Mouse (Mus musculus): ENCODE measurements around the gene Plekhj1. TPM values are rescaled to one million over a fixed set of nuclear protein-coding genes. Genes with fewer than 3 reads are reported as not detected.
A peak's percentile ranks its signal among the peaks of the same experiment; 100 is the strongest.

The Plekhj1 gene
- polyA plus RNA-seq, 1 experiment from 2014 or later, result 83.2 TPM

- peak overlapping the region; percentile 51 for H3K9ac ChIP-seq
- no peaks in the 10 kb centered on the region for H3K9me3 ChIP-seq (replicated peaks)
- 49% methylated on average over 5 of the region's 5 CpGs for WGBS
These were observed 14.1 kb upstream of the Plekhj1 start for GRCm38 (mm10) chr10:80812391-80813041.

GRCm38 (mm10) chr10:80810084-80810483 lies 11.7 kb upstream of the Plekhj1 start:
- ATAC-seq (ENCODE audit: insufficient number of reproducible peaks, low FRiP score), result no peak
- Histone ChIP-seq H3K4me1 (replicated peaks) (peaks cover 62% of the 10 kb centered on the region), H3K27ac (ENCODE audit: poor library complexity, severe bottlenecking) (peak overlapping the region; percentile 34; the same call in 1 of the 2 replicates), H3K4me3 (peak overlapping the region; percentile 22), H3K9me3 (replicated peaks) (no peaks in the 10 kb centered on the region), H3K27me3 (replicated peaks) (peaks cover 32% of the 10 kb centered on the region), H3K4me2 (peak overlapping the region; percentile 70), H3K9ac (peak overlapping the region; percentile 43), H3K36me3 (peaks cover 3% of the 10 kb centered on the region)
- 2% methylated on average over 20 of the region's 20 CpGs for WGBS

More at GRCm38 (mm10) chr10:80812391-80813041, 14.1 kb upstream of the Plekhj1 start:
- H3K4me2 ChIP-seq, result no peak overlapping the region
- no peak overlapping the region for H3K4me3 ChIP-seq
- H3K4me1 ChIP-seq (replicated peaks), result peaks cover 40% of the 10 kb centered on the region
- no peaks in the 10 kb centered on the region for H3K36me3 ChIP-seq
- H3K27me3 ChIP-seq (replicated peaks), result peaks cover 27% of the 10 kb centered on the region; the same call in 1 of the 2 replicates
- H3K27ac ChIP-seq (ENCODE audit: poor library complexity, severe bottlenecking), result no peak overlapping the region
- no peak for ATAC-seq (ENCODE audit: insufficient number of reproducible peaks, low FRiP score)

GRCm38 (mm10) chr10:80808985-80809632 lies 10.7 kb upstream of the Plekhj1 start:
- Histone ChIP-seq H3K4me3 (peak overlapping the region; percentile 51), H3K4me1 (replicated peaks) (peaks cover 69% of the 10 kb centered on the region), H3K4me2 (peak overlapping the region; percentile 80), H3K36me3 (peaks cover 13% of the 10 kb centered on the region), H3K27me3 (replicated peaks) (peaks cover 32% of the 10 kb centered on the region), H3K9ac (peak overlapping the region; percentile 78), H3K9me3 (replicated peaks) (no peaks in the 10 kb centered on the region), H3K27ac (ENCODE audit: poor library complexity, severe bottlenecking) (peak overlapping the region; percentile 17; the same call in 1 of the 2 replicates)
- ATAC-seq (ENCODE audit: insufficient number of reproducible peaks, low FRiP score), result no peak
- WGBS, result 7% methylated on average over 18 of the region's 18 CpGs

- 16% methylated on average over 40 of the region's 40 CpGs for WGBS
- H3K4me1 ChIP-seq (replicated peaks), result peaks cover 69% of the 10 kb centered on the region
- no peak for ATAC-seq (ENCODE audit: insufficient number of reproducible peaks, low FRiP score)
- peak overlapping the region; percentile 80 for H3K4me2 ChIP-seq
- peak overlapping the region; percentile 78 for H3K9ac ChIP-seq
- peaks cover 28% of the 10 kb centered on the region for H3K27me3 ChIP-seq (replicated peaks)
- peaks cover 20% of the 10 kb centered on the region for H3K36me3 ChIP-seq
- no peaks in the 10 kb centered on the region for H3K9me3 ChIP-seq (replicated peaks)
- H3K4me3 ChIP-seq, result peak overlapping the region; percentile 51
- H3K27ac ChIP-seq (ENCODE audit: poor library complexity, severe bottlenecking), result peak overlapping the region; percentile 66
These were observed 9.9 kb upstream of the Plekhj1 start for GRCm38 (mm10) chr10:80808099-80808984.

GRCm38 (mm10) chr10:80807057-80807627 lies 8.7 kb upstream of the Plekhj1 start:
- 1% methylated on average over 58 of the region's 58 CpGs for WGBS

GRCm38 (mm10) chr10:80806341-80807056 lies 8.1 kb upstream of the Plekhj1 start:
- Histone ChIP-seq H3K27ac (ENCODE audit: poor library complexity, severe bottlenecking) (peak overlapping the region; percentile 66), H3K27me3 (replicated peaks) (peaks cover 17% of the 10 kb centered on the region), H3K4me3 (peak overlapping the region; percentile 51), H3K4me2 (peak overlapping the region; percentile 80), H3K36me3 (peaks cover 39% of the 10 kb centered on the region), H3K9me3 (replicated peaks) (no peaks in the 10 kb centered on the region), H3K4me1 (replicated peaks) (peaks cover 60% of the 10 kb centered on the region), H3K9ac (peak overlapping the region; percentile 78)
- 42% methylated on average over 34 of the region's 34 CpGs for WGBS
- no peak for ATAC-seq (ENCODE audit: insufficient number of reproducible peaks, low FRiP score)

More at GRCm38 (mm10) chr10:80807057-80807627, 8.7 kb upstream of the Plekhj1 start:
- peaks cover 32% of the 10 kb centered on the region for H3K36me3 ChIP-seq
- peak overlapping the region; percentile 51 for H3K4me3 ChIP-seq
- H3K27me3 ChIP-seq (replicated peaks), result peaks cover 20% of the 10 kb centered on the region
- peak overlapping the region; percentile 78 for H3K9ac ChIP-seq
- H3K4me1 ChIP-seq (replicated peaks), result peaks cover 61% of the 10 kb centered on the region
- H3K9me3 ChIP-seq (replicated peaks), result no peaks in the 10 kb centered on the region
- peak overlapping the region; percentile 66 for H3K27ac ChIP-seq (ENCODE audit: poor library complexity, severe bottlenecking)
- H3K4me2 ChIP-seq, result peak overlapping the region; percentile 80
- ATAC-seq (ENCODE audit: insufficient number of reproducible peaks, low FRiP score), result peak; percentile 56

- H3K36me3 ChIP-seq, result peaks cover 45% of the 10 kb centered on the region
- ATAC-seq (ENCODE audit: insufficient number of reproducible peaks, low FRiP score), result no peak
- H3K9me3 ChIP-seq (replicated peaks), result no peaks in the 10 kb centered on the region
- WGBS, result 18% methylated on average over 3 of the region's 3 CpGs
- H3K27ac ChIP-seq (ENCODE audit: poor library complexity, severe bottlenecking), result no peak overlapping the region
- peaks cover 17% of the 10 kb centered on the region for H3K27me3 ChIP-seq (replicated peaks)
- peaks cover 60% of the 10 kb centered on the region for H3K4me1 ChIP-seq (replicated peaks)
- H3K4me3 ChIP-seq, result no peak overlapping the region
- peak overlapping the region; percentile 78; the same call in 1 of the 2 replicates for H3K9ac ChIP-seq
- H3K4me2 ChIP-seq, result 0 out of 2 replicates have a peak overlapping the region, but pooled peaks have one; percentile 80
These were observed 7.5 kb upstream of the Plekhj1 start for GRCm38 (mm10) chr10:80805925-80806324.

- ATAC-seq (ENCODE audit: insufficient number of reproducible peaks, low FRiP score), result no peak
- Histone ChIP-seq H3K36me3 (peaks cover 51% of the 10 kb centered on the region), H3K27ac (ENCODE audit: poor library complexity, severe bottlenecking) (no peak overlapping the region), H3K4me3 (no peak overlapping the region), H3K27me3 (replicated peaks) (peaks cover 16% of the 10 kb centered on the region), H3K9me3 (replicated peaks) (no peaks in the 10 kb centered on the region), H3K9ac (peak overlapping the region; percentile 11; the same call in 1 of the 2 replicates), H3K4me2 (no peak overlapping the region), H3K4me1 (replicated peaks) (peaks cover 57% of the 10 kb centered on the region)
- 82% methylated on average over 5 of the region's 5 CpGs for WGBS
These were observed 6.9 kb upstream of the Plekhj1 start for GRCm38 (mm10) chr10:80805322-80805721.

- H3K9ac ChIP-seq, result peak within 1 kb of the TSS; percentile 78
- peaks cover 57% of the 10 kb centered on the region for H3K4me1 ChIP-seq (replicated peaks)
- H3K9me3 ChIP-seq (replicated peaks), result no peaks in the 10 kb centered on the region
- 0 out of 2 replicates have a peak within 1 kb of the TSS, but pooled peaks have one; percentile 80 for H3K4me2 ChIP-seq
- H3K4me3 ChIP-seq, result no peak within 1 kb of the TSS
- peaks cover 12% of the 10 kb centered on the region for H3K27me3 ChIP-seq (replicated peaks)
- 0 out of 2 replicates have a peak within 1 kb of the TSS, but pooled peaks have one; percentile 12 for H3K27ac ChIP-seq (ENCODE audit: poor library complexity, severe bottlenecking)
- ATAC-seq (ENCODE audit: insufficient number of reproducible peaks, low FRiP score), result no peak
- 56% methylated on average over 6 of the region's 6 CpGs for WGBS
- peaks cover 55% of the 10 kb centered on the region for H3K36me3 ChIP-seq
These were observed 6.5 kb upstream of the Plekhj1 start, which contains the start of gene Amh for GRCm38 (mm10) chr10:80804916-80805315. Gene Amh (plus strand): TSS chr10:80805243.

- peak overlapping the region; percentile 11 for H3K9ac ChIP-seq
- peaks cover 55% of the 10 kb centered on the region for H3K36me3 ChIP-seq
- H3K27me3 ChIP-seq (replicated peaks), result peaks cover 12% of the 10 kb centered on the region
- WGBS, result 95% methylated on average over 2 of the region's 2 CpGs
- ATAC-seq (ENCODE audit: insufficient number of reproducible peaks, low FRiP score), result no peak
- H3K27ac ChIP-seq (ENCODE audit: poor library complexity, severe bottlenecking), result no peak overlapping the region
- H3K4me3 ChIP-seq, result no peak overlapping the region
- no peaks in the 10 kb centered on the region for H3K9me3 ChIP-seq (replicated peaks)
- H3K4me1 ChIP-seq (replicated peaks), result peaks cover 59% of the 10 kb centered on the region
- H3K4me2 ChIP-seq, result no peak overlapping the region
These were observed 5.9 kb upstream of the Plekhj1 start for GRCm38 (mm10) chr10:80804340-80804739.

Measured in heart, embryonic 12.5 days (tissue).